Mouse (Mus musculus): ENCODE measurements around the gene 1700018F24Rik. TPM values are rescaled to one million over a fixed set of nuclear protein-coding genes. Genes with fewer than 3 reads are reported as not detected.
"Not testable (repeated sequence)": the region's sequence is repeated elsewhere in the genome, so short reads cannot be mapped to it uniquely, and the experiment has no call there.

1700018F24Rik gene
- total RNA-seq (2017): not detected in 2 replicates

DNA sequence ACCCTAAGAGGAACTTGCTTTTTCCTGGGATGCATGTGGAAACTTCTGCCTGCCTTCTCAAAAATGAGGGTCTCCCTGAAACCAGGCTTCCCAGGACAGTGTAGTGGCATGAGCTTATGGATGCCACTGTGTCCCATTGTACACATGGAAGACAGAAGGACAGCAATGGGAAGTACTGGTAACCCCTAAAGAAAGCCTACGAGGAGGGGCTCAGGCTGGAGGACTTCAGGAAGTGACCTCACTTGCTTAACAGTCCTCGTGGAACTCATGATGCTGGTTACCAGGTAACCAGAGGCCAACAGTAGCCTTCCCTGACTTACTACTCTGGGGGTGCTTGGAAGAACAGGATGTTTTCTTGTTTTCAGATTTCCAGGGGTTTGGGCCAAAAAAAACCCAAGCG, at the start of gene 1700018F24Rik:
Gene 1700018F24Rik (plus strand): TSS at position 301 of the 400 bp plus-strand sequence.
- ATAC-seq (replicated peaks; ENCODE audit: low read depth, poor library complexity, severe bottlenecking): not testable (repeated sequence)

DNA sequence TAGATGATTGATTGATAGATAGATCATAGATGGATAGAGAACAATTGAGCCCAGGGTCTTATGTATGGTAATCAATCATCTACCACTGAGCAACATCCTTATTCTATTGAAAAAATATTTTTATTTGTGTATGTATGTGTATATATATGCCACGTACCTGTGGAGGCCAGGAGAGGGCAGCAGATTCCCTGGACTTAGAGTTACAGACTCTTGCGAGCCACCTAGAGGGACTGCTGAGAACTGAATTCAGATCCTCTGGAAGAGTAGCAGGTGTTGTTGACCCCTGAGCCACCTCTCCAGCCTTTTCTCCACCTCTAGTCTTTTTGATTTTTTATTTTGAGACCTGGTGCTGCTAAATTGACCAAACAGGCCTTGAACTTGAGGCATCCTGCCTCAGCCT, 44.3 kb upstream of the 1700018F24Rik start:
- ATAC-seq (replicated peaks; ENCODE audit: low read depth, poor library complexity, severe bottlenecking): peak; percentile 97

DNA sequence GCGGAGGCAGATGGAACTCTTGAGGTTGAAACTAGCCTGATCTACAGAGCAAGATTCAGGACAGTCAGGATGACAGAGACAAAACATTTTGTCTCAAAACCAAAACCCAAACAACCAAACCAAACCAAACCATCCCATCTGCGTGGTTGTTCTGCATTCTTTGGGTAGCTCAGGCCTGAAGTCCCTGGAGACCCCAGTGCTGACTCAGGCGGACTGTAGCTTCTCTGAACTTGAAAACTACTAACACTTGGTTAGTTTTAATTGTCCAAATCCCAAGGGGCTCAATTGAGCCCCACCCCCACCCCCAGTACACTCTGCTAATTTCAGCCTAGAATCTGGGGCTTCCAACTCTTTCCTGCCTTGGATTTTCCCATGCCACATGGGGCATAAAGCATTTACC, 39.4 kb upstream of the 1700018F24Rik start:
- no peak for ATAC-seq (replicated peaks; ENCODE audit: low read depth, poor library complexity, severe bottlenecking)

DNA sequence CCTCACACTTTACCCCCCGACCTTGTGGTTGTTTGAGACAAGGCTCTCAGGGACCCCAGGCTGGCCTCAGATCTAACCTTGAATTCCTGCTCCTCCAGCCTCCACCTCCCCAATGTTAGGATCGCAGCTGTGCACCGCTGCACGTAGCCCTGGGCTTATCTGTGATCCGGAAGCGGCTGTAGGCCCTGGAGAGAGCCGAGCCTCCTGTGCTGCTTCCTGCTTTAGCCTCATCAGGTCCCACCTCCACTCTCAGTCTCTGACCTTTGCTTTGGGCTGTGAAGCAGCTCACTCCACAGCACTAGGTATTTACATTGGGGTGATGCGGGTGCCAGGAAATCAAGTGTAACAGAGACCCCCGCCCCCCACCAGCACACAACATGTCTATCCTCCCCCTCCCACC, 38.3 kb upstream of the 1700018F24Rik start:
- no peak for ATAC-seq (replicated peaks; ENCODE audit: low read depth, poor library complexity, severe bottlenecking)

DNA sequence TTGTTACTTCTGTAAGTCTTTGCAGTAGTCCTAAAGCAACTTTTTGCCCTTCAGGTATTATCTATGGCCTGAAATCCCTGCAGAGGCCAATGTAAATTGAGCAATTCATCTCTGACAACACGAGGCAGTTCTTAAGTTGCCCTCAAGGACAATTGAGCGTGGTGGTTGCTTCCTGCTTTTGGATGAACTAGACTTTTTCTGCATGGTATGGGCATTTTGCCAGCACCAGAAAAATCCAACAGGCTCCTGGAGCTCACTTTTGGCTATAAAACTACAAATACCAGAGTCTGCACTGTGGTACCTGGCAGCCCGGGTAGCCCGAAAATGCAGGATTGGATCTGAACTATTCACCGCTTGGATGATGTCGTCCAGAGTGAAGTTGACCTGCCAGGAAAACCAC, 37.2 kb upstream of the 1700018F24Rik start:
- no peak for ATAC-seq (replicated peaks; ENCODE audit: low read depth, poor library complexity, severe bottlenecking)

DNA sequence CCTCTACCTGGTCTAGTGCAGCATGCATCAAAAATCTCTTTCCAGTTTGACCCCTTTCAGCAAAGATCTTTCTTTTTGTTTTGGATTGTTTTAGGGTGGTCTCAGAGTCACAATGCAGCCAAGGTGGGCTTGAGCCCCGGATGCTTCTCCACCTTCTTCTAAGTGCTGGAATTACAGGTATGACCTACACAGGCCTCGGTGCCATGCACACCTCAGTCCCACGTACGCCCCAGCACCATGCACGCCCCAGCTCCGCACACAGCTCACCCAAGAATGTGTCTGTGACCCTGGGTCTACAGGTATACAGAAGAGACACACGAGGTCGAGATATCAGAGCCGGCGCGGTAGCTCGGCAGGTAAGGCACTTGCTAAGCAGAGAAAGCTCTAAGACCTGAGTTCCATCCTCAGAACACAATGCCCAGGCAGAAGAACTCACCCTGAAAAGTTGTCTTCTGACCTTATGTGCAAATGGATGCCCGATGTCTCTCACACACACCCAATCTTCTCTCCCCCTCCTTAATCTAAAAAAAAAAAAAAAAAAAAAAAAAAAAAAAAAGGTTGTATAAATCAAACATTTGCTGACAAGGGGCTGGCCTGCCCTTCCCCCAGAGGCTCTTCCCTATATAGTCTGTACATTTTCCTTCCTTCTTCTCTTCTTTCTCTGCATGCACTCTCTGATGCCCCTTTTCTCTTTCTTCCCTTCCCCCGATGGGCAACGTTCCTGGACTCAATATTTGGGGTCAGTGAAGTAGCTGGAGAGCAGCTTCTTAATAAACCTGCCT, 33.7 kb upstream of the 1700018F24Rik start:
- ATAC-seq (replicated peaks; ENCODE audit: low read depth, poor library complexity, severe bottlenecking): no peak

DNA sequence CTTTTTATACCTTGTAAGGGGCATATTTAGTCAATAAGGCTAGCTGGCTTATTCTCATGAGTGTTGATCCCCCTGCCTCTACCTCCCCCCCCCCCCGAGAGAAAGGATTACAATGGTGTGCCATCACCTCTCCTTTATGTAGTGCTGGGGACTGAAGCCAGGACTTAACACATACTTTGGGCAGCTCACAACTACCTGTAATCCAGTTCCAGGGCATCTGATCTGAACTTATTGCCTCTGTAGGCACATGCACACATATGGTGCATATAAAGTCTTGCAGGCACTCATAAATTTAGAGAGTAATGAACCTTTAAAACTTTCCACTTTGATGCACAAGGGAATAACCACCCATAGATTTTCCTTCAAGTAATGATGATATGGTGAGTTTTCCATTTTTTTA, 28.5 kb upstream of the 1700018F24Rik start:
- no peak for ATAC-seq (replicated peaks; ENCODE audit: low read depth, poor library complexity, severe bottlenecking)

DNA sequence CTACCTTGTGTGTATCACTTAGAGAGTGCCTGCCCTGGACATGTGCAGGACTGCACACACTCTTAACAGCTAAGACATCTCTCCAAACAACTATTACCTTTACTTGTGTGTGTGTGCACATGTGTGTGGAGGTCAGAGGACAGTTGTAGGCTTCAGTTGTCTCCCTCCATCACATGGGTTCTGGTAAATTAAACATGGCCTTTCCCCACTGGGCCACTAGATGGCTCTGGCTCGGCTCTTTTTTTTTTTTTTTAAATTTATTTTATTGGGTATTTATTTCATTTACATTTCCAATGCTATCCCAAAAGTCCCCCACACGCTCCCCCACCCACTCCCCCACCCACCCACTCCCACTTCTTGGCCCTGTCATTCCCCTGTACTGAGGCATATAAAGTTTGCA, 26.0 kb upstream of the 1700018F24Rik start:
- 0 out of 2 replicates have a peak, but pooled peaks have one; percentile 42 for ATAC-seq (replicated peaks; ENCODE audit: low read depth, poor library complexity, severe bottlenecking)

DNA sequence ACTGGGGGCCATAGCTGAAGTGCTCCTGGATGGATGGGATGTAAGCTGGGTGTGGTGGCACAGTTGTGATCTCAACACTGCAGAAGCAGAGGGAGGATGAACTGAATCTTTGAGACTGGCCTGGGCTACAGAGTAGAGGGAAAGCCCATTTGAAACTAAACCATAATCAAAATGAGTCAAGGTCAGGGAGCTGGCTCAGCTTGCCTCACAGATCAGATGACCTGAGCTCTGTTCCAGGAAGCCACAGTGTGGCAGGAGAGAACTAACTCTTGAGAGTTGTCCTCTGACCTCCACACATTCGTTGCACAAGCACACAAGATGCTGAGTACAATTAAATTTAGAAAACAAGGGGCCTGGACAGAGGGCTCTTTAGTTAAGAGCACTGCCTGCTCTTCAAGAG, 22.5 kb upstream of the 1700018F24Rik start:
- ATAC-seq (replicated peaks; ENCODE audit: low read depth, poor library complexity, severe bottlenecking): not testable (repeated sequence)

DNA sequence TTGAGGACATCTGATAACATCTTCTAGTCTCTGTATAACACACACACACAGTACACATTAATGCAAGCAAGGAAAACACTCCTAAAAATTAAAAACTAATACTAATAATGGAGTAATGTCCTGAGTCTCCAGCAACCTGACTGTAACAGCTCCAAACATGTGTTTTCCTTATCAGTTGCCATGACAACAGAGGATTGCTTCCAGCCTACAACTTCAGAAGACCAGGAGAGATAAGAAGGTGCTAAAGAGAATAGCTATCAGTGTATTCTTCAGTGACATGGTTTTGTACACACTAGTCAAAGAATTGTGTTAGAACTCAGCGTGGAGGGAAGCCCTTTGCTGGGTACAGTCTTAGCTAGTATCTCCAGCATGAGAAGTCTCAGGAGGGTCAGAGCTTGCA, 22.1 kb upstream of the 1700018F24Rik start:
- ATAC-seq (replicated peaks; ENCODE audit: low read depth, poor library complexity, severe bottlenecking): peak; percentile 42; the same call in 1 of the 2 replicates

DNA sequence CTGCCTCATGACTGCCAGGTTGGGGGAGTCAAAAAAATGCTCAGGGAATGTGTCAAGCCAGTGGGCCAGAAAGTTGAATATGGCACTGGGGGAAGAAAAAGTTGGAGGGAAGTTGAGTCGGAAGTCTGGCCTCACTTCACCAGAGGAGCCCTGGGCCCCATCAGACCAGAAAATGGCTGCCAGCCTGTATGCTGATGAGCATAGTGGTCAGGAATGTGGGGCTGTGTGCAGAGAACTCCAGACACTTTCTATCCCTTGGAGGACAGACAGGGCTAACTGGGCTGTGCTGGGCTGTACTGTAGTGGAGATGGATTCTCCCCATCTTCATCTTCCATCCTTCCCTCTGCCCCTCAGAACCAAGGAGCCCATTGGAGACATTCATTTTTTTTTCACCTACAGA, 12.3 kb upstream of the 1700018F24Rik start:
- ATAC-seq (replicated peaks; ENCODE audit: low read depth, poor library complexity, severe bottlenecking): not testable (repeated sequence)

DNA sequence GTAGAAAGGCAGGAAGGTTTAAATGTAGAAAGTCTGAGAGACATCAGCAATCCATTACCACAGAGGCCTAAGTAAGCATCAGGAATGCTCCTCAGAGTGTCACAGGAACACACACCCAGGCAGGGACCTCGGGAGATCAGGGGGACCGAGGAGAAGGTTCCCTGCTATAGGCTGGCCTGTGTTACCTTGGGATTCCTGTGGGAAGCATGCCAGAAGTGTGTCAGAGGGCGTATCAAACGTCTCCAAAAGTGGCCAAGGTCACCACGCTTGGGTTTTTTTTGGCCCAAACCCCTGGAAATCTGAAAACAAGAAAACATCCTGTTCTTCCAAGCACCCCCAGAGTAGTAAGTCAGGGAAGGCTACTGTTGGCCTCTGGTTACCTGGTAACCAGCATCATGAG, 10.4 kb upstream of the 1700018F24Rik start, which contains the start of gene Gm4871:
Gene Gm4871 (minus strand): TSS at position 364 of the 400 bp plus-strand sequence.
- ATAC-seq (replicated peaks; ENCODE audit: low read depth, poor library complexity, severe bottlenecking): not testable (repeated sequence)

DNA sequence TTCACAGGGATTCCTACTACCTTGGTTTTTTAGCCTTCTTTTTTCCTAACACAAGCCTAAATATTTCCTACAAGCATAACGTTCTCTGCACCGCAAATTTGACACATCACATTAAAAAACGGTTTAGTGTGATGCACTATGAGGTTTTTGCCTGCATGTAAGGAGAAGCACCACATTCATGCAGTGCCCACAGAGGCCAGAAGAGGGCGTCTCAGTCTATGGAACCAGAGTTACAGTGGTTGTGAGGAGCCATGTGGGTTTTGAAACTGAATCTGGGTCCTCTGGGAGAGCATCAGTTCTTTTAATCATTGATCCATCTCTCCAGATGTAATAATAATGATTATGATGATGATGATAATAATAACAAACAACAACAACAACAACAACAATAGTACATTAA, 1.2 kb upstream of the 1700018F24Rik start:
- peak; percentile 56; the same call in 1 of the 2 replicates for ATAC-seq (replicated peaks; ENCODE audit: low read depth, poor library complexity, severe bottlenecking)

DNA sequence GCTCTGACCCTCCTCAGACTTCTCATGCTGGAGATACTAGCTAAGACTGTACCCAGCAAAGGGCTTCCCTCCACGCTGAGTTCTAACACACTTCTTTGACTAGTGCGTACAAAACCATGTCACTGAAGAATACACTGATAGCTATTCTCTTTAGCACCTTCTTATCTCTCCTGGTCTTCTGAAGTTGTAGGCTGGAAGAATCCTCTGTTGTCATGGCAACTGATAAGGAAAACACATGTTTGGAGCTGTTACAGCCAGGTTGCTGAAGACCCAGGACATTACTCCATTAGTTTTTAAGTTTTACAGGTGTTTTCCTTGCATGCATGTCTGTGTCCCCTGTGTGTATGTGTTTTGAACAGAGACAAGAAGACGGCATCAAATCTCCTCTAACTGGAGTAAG, 11.4 kb downstream of the 1700018F24Rik start:
- peak; percentile 45; the same call in 1 of the 2 replicates for ATAC-seq (replicated peaks; ENCODE audit: low read depth, poor library complexity, severe bottlenecking)

DNA sequence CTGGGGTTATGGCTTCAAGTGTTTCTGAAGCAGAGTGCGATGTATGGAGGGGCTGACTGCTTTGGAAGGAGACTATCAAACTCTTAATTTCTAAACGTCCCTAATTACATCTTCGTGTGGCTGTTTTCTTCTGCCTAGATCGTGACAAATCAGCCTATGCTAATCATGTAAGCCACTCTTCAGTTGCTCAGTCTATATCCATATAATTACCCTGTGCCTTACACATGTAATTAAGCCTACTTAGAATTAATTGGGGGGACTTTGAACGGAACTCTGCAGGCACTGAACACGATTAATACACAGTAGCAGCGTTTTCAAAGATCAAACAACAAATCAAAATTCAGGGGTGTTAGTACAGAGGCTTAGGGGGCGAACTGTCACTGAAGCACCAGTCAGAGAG, 15.1 kb downstream of the 1700018F24Rik start:
- ATAC-seq (replicated peaks; ENCODE audit: low read depth, poor library complexity, severe bottlenecking): no peak

DNA sequence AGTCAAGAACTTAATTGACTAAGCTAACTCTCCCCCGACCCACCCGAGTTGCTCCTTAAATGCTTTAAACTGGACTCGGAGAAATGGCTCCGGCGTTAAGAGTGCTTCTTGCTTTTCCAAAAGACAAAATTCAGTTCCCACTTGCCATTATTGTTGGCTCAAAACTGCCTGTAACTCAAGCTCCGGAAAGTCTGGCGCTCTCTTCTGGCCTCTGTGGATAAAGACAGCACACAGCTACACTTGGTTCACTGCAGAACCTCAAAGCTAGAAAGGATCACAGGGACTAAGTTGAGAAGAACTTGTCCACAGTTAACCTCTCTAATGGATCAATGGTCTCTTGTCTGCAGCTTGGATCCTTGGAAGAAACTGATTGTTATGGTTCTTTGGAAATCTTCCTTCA, 15.9 kb downstream of the 1700018F24Rik start:
- ATAC-seq (replicated peaks; ENCODE audit: low read depth, poor library complexity, severe bottlenecking): no peak

DNA sequence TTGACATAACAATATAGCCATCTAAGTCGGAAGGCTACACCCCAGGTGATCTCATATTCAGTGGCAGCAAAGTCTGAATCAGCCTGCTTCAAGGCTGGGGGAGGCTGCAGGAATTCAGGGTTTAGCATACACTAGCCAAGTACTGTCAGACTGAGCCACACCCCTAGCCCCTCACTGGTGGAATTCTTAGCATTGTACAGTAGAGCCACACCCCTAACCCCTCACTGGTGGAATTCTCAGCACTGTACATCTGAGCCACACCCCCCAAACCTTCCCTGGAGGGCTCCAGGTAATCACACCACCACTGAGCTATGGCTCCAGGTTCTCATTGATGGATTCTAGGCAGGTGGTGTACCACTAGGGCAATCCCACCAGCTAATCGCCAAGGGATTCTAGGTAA, 16.7 kb downstream of the 1700018F24Rik start:
- no peak for ATAC-seq (replicated peaks; ENCODE audit: low read depth, poor library complexity, severe bottlenecking)

DNA sequence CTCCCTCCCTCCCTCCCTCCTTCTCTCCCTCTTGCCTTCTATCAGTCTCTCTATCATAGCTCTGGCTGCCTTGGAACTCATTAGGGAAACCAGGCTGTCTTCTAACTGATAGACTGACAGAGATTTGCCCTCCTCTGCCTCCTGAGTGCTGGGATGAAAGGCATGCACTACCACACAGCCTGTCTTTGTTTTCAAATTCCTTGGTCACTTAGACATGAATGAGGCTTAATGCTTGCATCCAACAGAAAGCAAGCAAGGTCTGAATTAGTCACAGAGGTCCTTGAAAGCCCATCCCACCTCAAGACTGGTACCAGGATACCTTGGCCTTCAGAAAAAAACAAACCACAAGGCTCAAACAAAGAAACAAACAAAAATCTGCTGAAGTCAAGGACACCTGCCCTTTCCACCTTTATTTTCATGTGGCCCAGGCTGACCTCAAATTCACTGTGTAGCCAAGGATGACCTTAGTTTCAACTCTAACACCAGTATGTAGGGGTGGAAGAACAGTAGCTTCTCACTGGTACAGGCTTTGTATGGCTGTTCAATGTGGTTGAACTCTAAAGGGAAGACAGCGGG, 22.1 kb downstream of the 1700018F24Rik start:
- no peak for ATAC-seq (replicated peaks; ENCODE audit: low read depth, poor library complexity, severe bottlenecking)

DNA sequence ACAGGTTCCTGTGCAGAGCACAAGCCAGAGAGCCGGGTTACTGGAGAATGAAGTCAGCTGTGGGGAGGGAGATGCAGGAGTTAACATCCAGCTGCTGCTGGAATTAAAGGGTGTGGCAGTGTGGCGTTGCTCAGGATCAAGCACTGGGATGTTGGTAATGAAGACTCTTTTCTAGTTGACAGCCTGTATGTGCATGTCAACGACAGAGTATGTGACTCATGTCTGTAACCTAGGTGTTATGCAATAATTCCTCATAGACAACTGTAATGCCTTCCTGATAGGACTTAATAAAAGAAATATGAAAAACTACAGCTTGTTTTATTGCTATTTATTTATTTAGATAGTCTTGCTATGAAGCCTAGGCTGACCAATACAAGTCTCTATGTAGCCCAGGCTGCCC, 26.1 kb downstream of the 1700018F24Rik start:
- ATAC-seq (replicated peaks; ENCODE audit: low read depth, poor library complexity, severe bottlenecking): no peak

DNA sequence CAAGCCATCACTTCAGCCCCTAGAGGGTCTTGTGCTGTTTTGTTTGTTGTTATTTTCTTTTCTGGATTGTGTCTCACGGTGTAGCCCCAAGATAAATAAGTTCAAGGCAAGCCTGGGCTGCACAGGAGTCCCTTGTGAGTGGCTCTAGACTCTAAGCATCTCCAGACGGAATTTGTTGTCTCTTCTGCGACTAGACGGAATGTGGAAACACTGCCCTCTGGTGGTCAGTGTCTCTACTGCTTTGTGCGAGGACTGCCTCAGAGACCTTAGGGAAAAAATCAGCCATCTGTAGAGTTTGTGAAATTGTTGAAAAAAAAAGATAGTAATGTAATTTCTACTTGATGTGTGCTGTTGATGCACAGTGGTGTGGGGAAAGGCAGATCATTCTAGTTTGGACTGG, 26.9 kb downstream of the 1700018F24Rik start:
- ATAC-seq (replicated peaks; ENCODE audit: low read depth, poor library complexity, severe bottlenecking): peak; percentile 83

DNA sequence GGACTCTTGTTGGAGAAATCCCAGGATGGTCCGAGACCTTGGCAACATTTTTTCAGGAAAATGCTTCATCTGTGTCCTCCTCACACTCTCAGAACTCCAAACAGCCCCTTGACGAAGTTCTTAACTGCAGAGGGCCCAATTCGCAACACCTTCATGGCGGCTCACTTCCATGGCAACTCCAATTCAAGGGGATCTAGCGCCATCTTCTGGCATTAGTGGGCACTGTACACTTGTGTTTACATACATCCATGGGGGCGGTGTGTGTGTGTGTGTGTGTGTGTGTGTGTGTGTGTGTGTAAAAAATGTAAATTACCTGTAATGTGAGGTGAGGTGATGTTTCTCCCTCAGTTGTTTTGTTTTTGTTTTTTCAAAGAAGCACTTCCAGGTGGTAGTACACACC, 28.6 kb downstream of the 1700018F24Rik start:
- 0 out of 2 replicates have a peak, but pooled peaks have one; percentile 38 for ATAC-seq (replicated peaks; ENCODE audit: low read depth, poor library complexity, severe bottlenecking)
